Comparison of ENCODE assay signal across 19 mouse cellular contexts in the genomic region with DNA sequence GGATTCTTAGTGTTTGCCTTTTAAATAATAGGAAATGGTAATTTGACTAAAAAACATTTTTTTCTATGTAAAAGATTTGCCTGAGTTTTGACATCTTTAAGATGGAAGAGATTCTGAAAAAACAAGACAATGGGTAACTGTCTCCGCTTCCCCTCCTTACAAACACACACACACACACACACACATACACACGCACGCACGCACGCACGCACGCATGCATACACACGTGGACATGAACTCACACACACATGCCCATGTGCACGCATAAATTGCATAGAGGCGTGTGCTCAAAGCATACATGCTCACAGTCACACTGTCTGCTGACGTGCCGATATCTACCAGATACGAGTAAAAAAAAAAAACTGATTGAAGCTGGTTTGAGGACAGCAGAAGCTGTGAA. TPM values are rescaled to one million over a fixed set of nuclear protein-coding genes. Genes with fewer than 3 reads are reported as not detected.
DNase-seq lines count a peak whose midpoint lies in the region; ATAC-seq and TF ChIP-seq lines count a peak whose summit lies in the region.
"Had no signal": no experiment of that assay in that cellular context is flagged by ENCODE, and none has a peak within 500 bp of the region (broad histone marks: within the 10 kb centered on the region; RNA-seq: fewer than 3 reads in every experiment).

No protein-coding gene starts in this region.

- H3K36me3 ChIP-seq in embryonic facial prominence, embryonic 12.5 days, result no peaks in the 10 kb centered on the region
- H3K36me3 ChIP-seq in embryonic facial prominence, embryonic 10.5 days (replicated peaks), result no peaks in the 10 kb centered on the region
- H3K36me3 ChIP-seq in liver, postnatal 0 days (replicated peaks; ENCODE audit: insufficient read depth, low read length), result no peaks in the 10 kb centered on the region
- H3K36me3 ChIP-seq in macrophage (ENCODE audit: inconsistent target), result no peaks in the 10 kb centered on the region
- H3K36me3 ChIP-seq: embryonic facial prominence, embryonic 15.5 days; forebrain, embryonic 10.5 days; heart, embryonic 10.5 days; hindbrain, embryonic 13.5 days had no signal

- 86% methylated on average over 13 of the region's 13 CpGs for WGBS in embryonic facial prominence, embryonic 12.5 days
- 89% methylated on average over 13 of the region's 13 CpGs for WGBS in embryonic facial prominence, embryonic 10.5 days
- 82% methylated on average over 13 of the region's 13 CpGs for WGBS in liver, postnatal 0 days (ENCODE audit: insufficient replicate concordance)
- WGBS in macrophage (ENCODE audit: missing documents), result 90% methylated on average over 12 of the region's 13 CpGs

- no peak overlapping the region for H3K27ac ChIP-seq in embryonic facial prominence, embryonic 12.5 days
- H3K27ac ChIP-seq in embryonic facial prominence, embryonic 10.5 days (replicated peaks), result no peak overlapping the region
- H3K27ac ChIP-seq in liver, postnatal 0 days (ENCODE audit: low read depth), result peak overlapping the region; percentile 19
- 0 out of 2 replicates have a peak overlapping the region, but pooled peaks have one; percentile 29 for H3K27ac ChIP-seq in macrophage
- H3K27ac ChIP-seq: embryonic facial prominence, embryonic 15.5 days; heart, embryonic 10.5 days; hindbrain, embryonic 13.5 days; hindbrain, postnatal 0 days had no signal

- H3K9ac ChIP-seq in embryonic facial prominence, embryonic 12.5 days, result no peak overlapping the region
- H3K9ac ChIP-seq in liver, postnatal 0 days (replicated peaks), result no peak overlapping the region
- H3K9ac ChIP-seq: embryonic facial prominence, embryonic 15.5 days; hindbrain, embryonic 13.5 days had no signal

- H3K79me2 ChIP-seq in macrophage (ENCODE audit: inconsistent target), result no peaks in the 10 kb centered on the region

- no peaks in the 10 kb centered on the region for H3K27me3 ChIP-seq in embryonic facial prominence, embryonic 12.5 days
- H3K27me3 ChIP-seq in embryonic facial prominence, embryonic 10.5 days (replicated peaks; ENCODE audit: low read depth, poor library complexity, severe bottlenecking), result no peaks in the 10 kb centered on the region
- H3K27me3 ChIP-seq in liver, postnatal 0 days (ENCODE audit: insufficient read depth, low read length), result no peaks in the 10 kb centered on the region
- H3K27me3 ChIP-seq: embryonic facial prominence, embryonic 15.5 days; hindbrain, embryonic 13.5 days had no signal

- no peak for TF ChIP-seq EP300 in liver, postnatal 0 days (IDR thresholded peaks at IDR 0.05; ENCODE audit: low read depth)

- TF ChIP-seq CTCF in liver, postnatal 0 days (IDR thresholded peaks at IDR 0.05; ENCODE audit: low read depth), result no peak

- no peak overlapping the region for H3K4me3 ChIP-seq in embryonic facial prominence, embryonic 12.5 days
- no peak overlapping the region for H3K4me3 ChIP-seq in embryonic facial prominence, embryonic 10.5 days
- no peak overlapping the region for H3K4me3 ChIP-seq in liver, postnatal 0 days (ENCODE audit: low read depth, low read length)
- H3K4me3 ChIP-seq in macrophage (ENCODE audit: inconsistent target), result no peak overlapping the region
- H3K4me3 ChIP-seq: embryonic facial prominence, embryonic 15.5 days; erythroblast, embryonic 14.5 days; forebrain, embryonic 10.5 days; heart, embryonic 10.5 days; hindbrain, embryonic 13.5 days had no signal

- DNase-seq in embryonic facial prominence, embryonic 10.5 days (ENCODE audit: low spot score), result no peak
- DNase-seq in liver, postnatal 0 days, result no peak
- DNase-seq in liver, result no peak
- DNase-seq in left cerebral cortex, adult 9 months (ENCODE audit: low spot score in 2 of 2), result no peak
- DNase-seq in spleen, postnatal 14 days (ENCODE audit: low spot score in 2 of 2), result no peak
- DNase-seq: cerebellum, adult 11-12 months; cerebellum, adult 9-10 months; cerebellum, postnatal 25 days; heart, adult 11 months had no signal

- no peaks in the 10 kb centered on the region for H3K9me3 ChIP-seq in embryonic facial prominence, embryonic 12.5 days
- no peaks in the 10 kb centered on the region for H3K9me3 ChIP-seq in embryonic facial prominence, embryonic 10.5 days
- no peaks in the 10 kb centered on the region for H3K9me3 ChIP-seq in liver, postnatal 0 days (ENCODE audit: low read length)
- H3K9me3 ChIP-seq: embryonic facial prominence, embryonic 15.5 days; forebrain, embryonic 10.5 days; heart, embryonic 10.5 days; hindbrain, embryonic 13.5 days had no signal

- 0 out of 2 replicates have a peak overlapping the region, but pooled peaks have one; percentile 9 for H3K4me2 ChIP-seq in embryonic facial prominence, embryonic 12.5 days (replicated peaks)
- 0 out of 2 replicates have a peak overlapping the region, but pooled peaks have one; percentile 1 for H3K4me2 ChIP-seq in liver, postnatal 0 days (ENCODE audit: low read depth, low read length)
- H3K4me2 ChIP-seq: embryonic facial prominence, embryonic 15.5 days; hindbrain, embryonic 13.5 days had no signal

- ATAC-seq in embryonic facial prominence, embryonic 12.5 days (ENCODE audit: insufficient number of reproducible peaks, insufficient read depth, low FRiP score, low TSS enrichment), result no peak
- no peak for ATAC-seq in liver, postnatal 0 days
- ATAC-seq: forebrain, embryonic 14.5 days; hindbrain, postnatal 0 days had no signal

- H3K4me1 ChIP-seq in embryonic facial prominence, embryonic 12.5 days, result 0 out of 2 replicates have a peak, but pooled peaks cover 8% of the 10 kb centered on the region
- peaks cover 30% of the 10 kb centered on the region for H3K4me1 ChIP-seq in embryonic facial prominence, embryonic 10.5 days
- peaks cover 15% of the 10 kb centered on the region for H3K4me1 ChIP-seq in liver, postnatal 0 days (ENCODE audit: insufficient read depth)

RNA-seq across cellular contexts. Expression of a gene that starts 49.3 kb away (rescaled TPM):
- polyA plus RNA-seq in embryonic facial prominence, embryonic 12.5 days (2016; fragmentation: Nextera tagmentation; extraction: Ambion mirVana), result 0.60 and 0.69 TPM in 2 replicates
- 0.36 and 0.37 TPM in 2 replicates for polyA plus RNA-seq in embryonic facial prominence, embryonic 10.5 days (2016; fragmentation: Nextera tagmentation; extraction: Ambion mirVana)
- 1.5 TPM in 2 replicates for polyA plus RNA-seq in liver, postnatal 0 days (2015; fragmentation: Nextera tagmentation; extraction: Ambion mirVana)
- total RNA-seq in macrophage (2018; cell fraction: chromatin; rRNA removed), result 100 to 1,000 TPM in 4 of 26 experiments, 10 to 100 TPM in 19, 1 to 10 TPM in 3; 6.2 to 192 (median 60.9) TPM
- total RNA-seq in macrophage (2018; cell fraction: cytosol; rRNA removed), result 100 to 1,000 TPM in 6 of 26 experiments, 10 to 100 TPM in 18, 1 to 10 TPM in 2; 8.9 to 181 (median 54.4) TPM
- total RNA-seq in macrophage (2018; cell fraction: nucleus; rRNA removed), result 100 to 1,000 TPM in 8 of 26 experiments, 10 to 100 TPM in 17, 1 to 10 TPM in 1; 9.0 to 203 (median 79.1) TPM
- polyA plus RNA-seq in macrophage (2018), result 3.7 to 11.7 TPM (median 5.6 TPM) in 3 replicates
- polyA plus RNA-seq: erythroblast, embryonic 14.5 days had no signal

RNA-seq across cellular contexts. Expression of a gene that starts 49.4 kb away (rescaled TPM):
- polyA plus RNA-seq in embryonic facial prominence, embryonic 12.5 days (2016; fragmentation: Nextera tagmentation; extraction: Ambion mirVana), result 7.8 and 10.6 TPM in 2 replicates
- polyA plus RNA-seq in embryonic facial prominence, embryonic 10.5 days (2016; fragmentation: Nextera tagmentation; extraction: Ambion mirVana), result 0.60 and 1.3 TPM in 2 replicates
- polyA plus RNA-seq in liver, postnatal 0 days (2015; fragmentation: Nextera tagmentation; extraction: Ambion mirVana), result 0.31 and 0.94 TPM in 2 replicates
- total RNA-seq in macrophage (2018; cell fraction: chromatin; rRNA removed), result 1 to 10 TPM in 1 of 26 experiments, not detected in 25; 5.6 TPM
- not detected for total RNA-seq in macrophage (2018; cell fraction: cytosol; rRNA removed)
- 1 to 10 TPM in 1 of 26 experiments, under 1 TPM in 1, not detected in 24; 0.06 to 1.0 TPM for total RNA-seq in macrophage (2018; cell fraction: nucleus; rRNA removed)
- not detected in 3 replicates for polyA plus RNA-seq in macrophage (2018)
- total RNA-seq: hematopoietic stem cell, adult 5-6 weeks had no signal
- polyA plus RNA-seq: erythroblast, embryonic 14.5 days had no signal

Comparison
In these comparisons a context has a peak if more than half of its experiments do, and no peak if none do; other contexts are left out.
1. H3K27ac ChIP-seq: peak in liver, postnatal 0 days (single experiment) and macrophage (single experiment); none in embryonic facial prominence, embryonic 12.5 days (single experiment) and embryonic facial prominence, embryonic 10.5 days (single experiment).